In the genomic region with DNA sequence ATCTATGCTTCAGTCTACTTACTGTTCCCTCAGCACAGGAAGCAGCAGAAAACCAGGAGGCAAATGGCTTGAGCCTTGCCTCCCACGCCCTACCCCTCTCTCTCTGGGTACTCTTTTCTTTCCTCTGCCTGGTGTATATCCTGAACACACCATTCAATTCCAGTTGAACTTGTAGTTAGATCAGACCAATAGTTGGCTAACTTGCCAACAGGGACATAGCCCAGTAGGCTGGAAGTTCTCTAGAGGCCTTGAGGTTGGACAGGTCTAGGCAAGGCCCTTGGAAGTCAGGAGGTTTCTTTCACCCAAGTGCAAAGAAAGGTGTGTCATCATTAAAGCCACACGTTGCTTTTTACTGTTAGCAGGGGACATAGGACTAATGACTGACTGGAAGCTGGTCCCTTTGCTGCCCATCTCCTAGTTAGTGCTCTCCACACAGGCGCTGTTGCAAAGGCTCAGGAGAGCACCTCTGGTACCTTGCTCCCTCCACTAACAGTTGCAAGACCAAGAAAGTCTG, we compare ENCODE assay signal across 18 mouse cellular contexts.
A peak's percentile ranks its signal among the peaks of the same experiment; 100 is the strongest.
DNase-seq lines count a peak whose midpoint lies in the region; ATAC-seq and TF ChIP-seq lines count a peak whose summit lies in the region.
"Had no signal": no experiment of that assay in that cellular context is flagged by ENCODE, and none has a peak within 500 bp of the region (broad histone marks: within the 10 kb centered on the region; RNA-seq: fewer than 3 reads in every experiment).

No protein-coding gene starts in this region.

- H3K9ac ChIP-seq in forebrain, embryonic 13.5 days = no peak overlapping the region
- H3K9ac ChIP-seq in forebrain, postnatal 0 days = no peak overlapping the region
- no peak overlapping the region for H3K9ac ChIP-seq in forebrain, embryonic 15.5 days (replicated peaks)
- no peak overlapping the region for H3K9ac ChIP-seq in forebrain, embryonic 16.5 days (replicated peaks; ENCODE audit: low read depth, low read length)
- H3K9ac ChIP-seq in midbrain, embryonic 11.5 days (ENCODE audit: low read length) = no peak overlapping the region
- H3K9ac ChIP-seq in midbrain, embryonic 14.5 days (replicated peaks; ENCODE audit: low read length) = no peak overlapping the region
- H3K9ac ChIP-seq: embryonic facial prominence, embryonic 12.5 days had no signal

- peak overlapping the region; percentile 48; the same call in 1 of the 2 replicates for H3K27ac ChIP-seq in forebrain, embryonic 13.5 days
- no peak overlapping the region for H3K27ac ChIP-seq in forebrain, postnatal 0 days (ENCODE audit: low read depth, low read length)
- H3K27ac ChIP-seq in forebrain, embryonic 15.5 days (replicated peaks) = peak overlapping the region; percentile 35
- no peak overlapping the region for H3K27ac ChIP-seq in forebrain, embryonic 16.5 days (ENCODE audit: low read length)
- no peak overlapping the region for H3K27ac ChIP-seq in midbrain, embryonic 11.5 days (ENCODE audit: low read depth, low read length)
- no peak overlapping the region for H3K27ac ChIP-seq in midbrain, embryonic 14.5 days (replicated peaks; ENCODE audit: low read depth, low read length)
- H3K27ac ChIP-seq: embryonic facial prominence, embryonic 10.5 days; embryonic facial prominence, embryonic 12.5 days had no signal

- H3K36me3 ChIP-seq in forebrain, embryonic 13.5 days (ENCODE audit: poor library complexity, severe bottlenecking) = 0 out of 2 replicates have a peak, but pooled peaks cover 7% of the 10 kb centered on the region
- H3K36me3 ChIP-seq in forebrain, postnatal 0 days (ENCODE audit: insufficient read depth) = no peaks in the 10 kb centered on the region
- no peaks in the 10 kb centered on the region for H3K36me3 ChIP-seq in forebrain, embryonic 15.5 days
- no peaks in the 10 kb centered on the region for H3K36me3 ChIP-seq in forebrain, embryonic 16.5 days (ENCODE audit: control insufficient read depth, insufficient read depth)
- H3K36me3 ChIP-seq in midbrain, embryonic 11.5 days (ENCODE audit: control insufficient read depth, insufficient read depth, low read length) = no peaks in the 10 kb centered on the region
- H3K36me3 ChIP-seq in midbrain, embryonic 14.5 days (ENCODE audit: control insufficient read depth, insufficient read depth, low read length) = no peaks in the 10 kb centered on the region
- H3K36me3 ChIP-seq: embryonic facial prominence, embryonic 10.5 days; embryonic facial prominence, embryonic 12.5 days had no signal

- peaks cover 11% of the 10 kb centered on the region for H3K4me1 ChIP-seq in forebrain, embryonic 13.5 days
- peaks cover 2% of the 10 kb centered on the region; the same call in 1 of the 2 replicates for H3K4me1 ChIP-seq in forebrain, postnatal 0 days (ENCODE audit: insufficient read depth)
- H3K4me1 ChIP-seq in forebrain, embryonic 15.5 days = peaks cover 7% of the 10 kb centered on the region
- peaks cover 5% of the 10 kb centered on the region for H3K4me1 ChIP-seq in forebrain, embryonic 16.5 days (replicated peaks; ENCODE audit: control insufficient read depth, insufficient read depth, low read length)
- H3K4me1 ChIP-seq in midbrain, embryonic 11.5 days (ENCODE audit: control insufficient read depth, insufficient read depth, low read length) = no peaks in the 10 kb centered on the region
- peaks cover under 1% of the 10 kb centered on the region; the same call in 1 of the 2 replicates for H3K4me1 ChIP-seq in midbrain, embryonic 14.5 days (ENCODE audit: control insufficient read depth, insufficient read depth, low read length)
- H3K4me1 ChIP-seq: embryonic facial prominence, embryonic 10.5 days had no signal

- ATAC-seq in forebrain, embryonic 13.5 days = no peak
- no peak for ATAC-seq in forebrain, postnatal 0 days
- ATAC-seq in forebrain, embryonic 15.5 days (replicated peaks) = no peak
- no peak for ATAC-seq in forebrain, embryonic 16.5 days
- ATAC-seq in midbrain, embryonic 11.5 days (ENCODE audit: low FRiP score) = no peak
- ATAC-seq in midbrain, embryonic 14.5 days (ENCODE audit: low FRiP score, low TSS enrichment) = no peak
- ATAC-seq: activated CD4-positive, CD25-positive, alpha-beta regulatory T cell, adult 4 months; CD4-positive, CD25-positive, alpha-beta regulatory T cell, adult 4 months; Patski had no signal

- no peak for DNase-seq in forebrain, postnatal 0 days
- peak; percentile 70 for DNase-seq in midbrain, embryonic 11.5 days (ENCODE audit: low spot score, missing footprints)
- DNase-seq in midbrain, embryonic 14.5 days = no peak
- DNase-seq in lung, postnatal 14 days = no peak
- DNase-seq: adrenal gland, adult 8-10 months; adrenal gland, postnatal 14 days; adrenal gland, postnatal 36 days; B cell, adult 2 months had no signal

- no peak overlapping the region for H3K4me2 ChIP-seq in forebrain, embryonic 13.5 days
- H3K4me2 ChIP-seq in forebrain, postnatal 0 days (ENCODE audit: low read depth) = no peak overlapping the region
- no peak overlapping the region for H3K4me2 ChIP-seq in forebrain, embryonic 15.5 days (replicated peaks)
- no peak overlapping the region for H3K4me2 ChIP-seq in forebrain, embryonic 16.5 days (ENCODE audit: low read length)
- H3K4me2 ChIP-seq in midbrain, embryonic 11.5 days = no peak overlapping the region
- H3K4me2 ChIP-seq in midbrain, embryonic 14.5 days (ENCODE audit: low read length) = no peak overlapping the region
- H3K4me2 ChIP-seq: embryonic facial prominence, embryonic 12.5 days had no signal

- WGBS in forebrain, embryonic 13.5 days = 91% methylated on average over 3 of the region's 3 CpGs
- 92% methylated on average over 3 of the region's 3 CpGs for WGBS in forebrain, postnatal 0 days
- 89% methylated on average over 3 of the region's 3 CpGs for WGBS in forebrain, embryonic 15.5 days
- WGBS in forebrain, embryonic 16.5 days = 91% methylated on average over 3 of the region's 3 CpGs
- WGBS in midbrain, embryonic 11.5 days = 98% methylated on average over 3 of the region's 3 CpGs
- 92% methylated on average over 3 of the region's 3 CpGs for WGBS in midbrain, embryonic 14.5 days

- H3K9me3 ChIP-seq in forebrain, embryonic 13.5 days (replicated peaks) = no peaks in the 10 kb centered on the region; the same call in 1 of the 2 replicates
- H3K9me3 ChIP-seq in forebrain, postnatal 0 days (ENCODE audit: low read length) = no peaks in the 10 kb centered on the region
- no peaks in the 10 kb centered on the region for H3K9me3 ChIP-seq in forebrain, embryonic 15.5 days
- H3K9me3 ChIP-seq in forebrain, embryonic 16.5 days (ENCODE audit: control insufficient read depth, low read length) = peaks cover 3% of the 10 kb centered on the region; the same call in 1 of the 2 replicates
- H3K9me3 ChIP-seq in midbrain, embryonic 11.5 days (ENCODE audit: control insufficient read depth, low read length) = no peaks in the 10 kb centered on the region
- no peaks in the 10 kb centered on the region for H3K9me3 ChIP-seq in midbrain, embryonic 14.5 days (ENCODE audit: control insufficient read depth, low read length)
- H3K9me3 ChIP-seq: embryonic facial prominence, embryonic 10.5 days; embryonic facial prominence, embryonic 12.5 days; G1E had no signal

- no peak for TF ChIP-seq CTCF in forebrain, postnatal 0 days (IDR thresholded peaks at IDR 0.05; ENCODE audit: low read depth)

- no peaks in the 10 kb centered on the region for H3K27me3 ChIP-seq in forebrain, embryonic 13.5 days
- no peaks in the 10 kb centered on the region for H3K27me3 ChIP-seq in forebrain, postnatal 0 days (ENCODE audit: insufficient read depth, low read length)
- H3K27me3 ChIP-seq in forebrain, embryonic 15.5 days = no peaks in the 10 kb centered on the region
- no peaks in the 10 kb centered on the region for H3K27me3 ChIP-seq in forebrain, embryonic 16.5 days (replicated peaks; ENCODE audit: control insufficient read depth, insufficient read depth, low read length)
- H3K27me3 ChIP-seq in midbrain, embryonic 11.5 days (ENCODE audit: control insufficient read depth, insufficient read depth, low read length) = no peaks in the 10 kb centered on the region
- H3K27me3 ChIP-seq in midbrain, embryonic 14.5 days (ENCODE audit: control insufficient read depth, insufficient read depth, low read length) = no peaks in the 10 kb centered on the region
- H3K27me3 ChIP-seq: CH12.LX; embryonic facial prominence, embryonic 12.5 days; Patski had no signal

- no peak overlapping the region for H3K4me3 ChIP-seq in forebrain, embryonic 13.5 days
- H3K4me3 ChIP-seq in forebrain, postnatal 0 days (ENCODE audit: low read depth, low read length) = no peak overlapping the region
- H3K4me3 ChIP-seq in forebrain, embryonic 15.5 days = no peak overlapping the region
- no peak overlapping the region for H3K4me3 ChIP-seq in forebrain, embryonic 16.5 days (replicated peaks; ENCODE audit: low read length)
- H3K4me3 ChIP-seq in midbrain, embryonic 11.5 days (ENCODE audit: low read depth, low read length) = no peak overlapping the region
- H3K4me3 ChIP-seq in midbrain, embryonic 14.5 days (replicated peaks; ENCODE audit: low read depth, low read length) = no peak overlapping the region
- H3K4me3 ChIP-seq: embryonic facial prominence, embryonic 10.5 days; embryonic facial prominence, embryonic 12.5 days had no signal

Comparison
In these comparisons a context has a peak if more than half of its experiments do, and no peak if none do; other contexts are left out.
1. H3K27ac ChIP-seq: peak in forebrain, embryonic 13.5 days (single experiment) and forebrain, embryonic 15.5 days (single experiment); none in forebrain, postnatal 0 days (single experiment), forebrain, embryonic 16.5 days (single experiment), midbrain, embryonic 11.5 days (single experiment) and midbrain, embryonic 14.5 days (single experiment).